Mouse (Mus musculus): ENCODE results near the gene Tnc. TPM values are rescaled to one million over a fixed set of nuclear protein-coding genes. Genes with fewer than 3 reads are reported as not detected.

Gene Tnc
- polyA plus RNA-seq (2016; fragmentation: Nextera tagmentation; extraction: Ambion mirVana): 3.2 and 5.2 TPM in 2 replicates

DNA sequence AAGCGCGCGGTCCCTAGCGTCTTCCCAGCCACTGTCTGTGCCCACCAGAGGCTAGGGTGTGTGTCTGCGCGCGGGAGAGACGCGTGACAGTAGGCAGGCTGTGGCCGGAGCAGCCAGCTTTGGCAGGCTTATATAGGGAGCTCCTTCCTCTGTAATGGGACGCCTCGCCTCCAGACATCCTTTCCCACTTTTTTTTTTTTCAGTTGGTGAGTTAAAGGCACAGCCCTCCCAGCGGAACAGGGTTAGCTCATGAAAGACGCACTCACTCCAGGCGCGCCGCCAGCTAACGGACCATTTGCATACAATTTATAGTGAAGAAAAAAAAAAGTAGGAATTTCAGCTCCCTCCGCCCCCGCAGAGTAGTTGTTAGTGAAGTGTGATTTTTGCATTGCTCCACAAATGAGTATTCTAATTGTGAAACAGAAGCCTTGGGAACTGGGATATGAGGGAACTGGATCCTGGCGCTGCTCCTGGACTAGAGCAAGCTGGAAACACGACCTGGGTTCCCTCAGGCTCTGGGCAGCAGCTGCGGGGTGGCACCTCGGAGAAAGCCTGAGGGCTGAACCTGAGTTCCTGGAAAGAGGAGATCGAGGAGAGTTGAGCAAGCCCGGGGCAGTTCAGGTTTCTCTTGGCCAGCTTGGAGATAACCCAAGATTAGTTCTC is at the start of gene Tnc:
TSS of gene Tnc (minus strand) at position 185 of the 663 bp plus-strand sequence.
- under 1% methylated on average over 26 of the region's 26 CpGs for WGBS
- peaks cover 42% of the 10 kb centered on the region for H3K27me3 ChIP-seq (ENCODE audit: low read depth, poor library complexity, severe bottlenecking)
- H3K4me3 ChIP-seq: peak within 1 kb of the TSS; percentile 51
- peaks cover 11% of the 10 kb centered on the region for H3K4me1 ChIP-seq
- DNase-seq (ENCODE audit: low spot score): peak; percentile 28
- H3K9me3 ChIP-seq (replicated peaks): no peaks in the 10 kb centered on the region
- H3K36me3 ChIP-seq: no peaks in the 10 kb centered on the region
- H3K27ac ChIP-seq (replicated peaks): no peak within 1 kb of the TSS

DNA sequence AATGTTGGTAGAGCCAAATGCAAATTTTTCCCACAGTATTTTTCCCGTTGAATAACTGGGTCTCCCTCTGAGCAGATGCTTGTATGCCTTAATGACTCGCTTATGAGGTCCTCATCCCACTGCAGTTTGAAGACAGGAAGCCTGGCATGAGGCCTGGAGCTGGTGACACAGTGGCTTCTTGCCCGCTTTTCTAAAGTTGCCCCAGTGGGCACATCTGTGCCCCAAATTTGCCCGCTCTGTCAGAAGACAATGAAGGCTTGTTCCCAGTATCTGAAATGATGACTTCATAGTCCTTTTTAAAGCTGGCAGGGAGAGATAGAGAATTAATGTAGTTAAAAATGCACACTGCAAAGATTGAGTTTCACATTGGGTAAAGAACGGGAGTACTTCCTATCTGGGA is 47.4 kb upstream of the Tnc start:
- no peak for DNase-seq (ENCODE audit: low spot score)
- Histone ChIP-seq H3K27ac (replicated peaks) (no peak overlapping the region), H3K27me3 (ENCODE audit: low read depth, poor library complexity, severe bottlenecking) (no peaks in the 10 kb centered on the region)

DNA sequence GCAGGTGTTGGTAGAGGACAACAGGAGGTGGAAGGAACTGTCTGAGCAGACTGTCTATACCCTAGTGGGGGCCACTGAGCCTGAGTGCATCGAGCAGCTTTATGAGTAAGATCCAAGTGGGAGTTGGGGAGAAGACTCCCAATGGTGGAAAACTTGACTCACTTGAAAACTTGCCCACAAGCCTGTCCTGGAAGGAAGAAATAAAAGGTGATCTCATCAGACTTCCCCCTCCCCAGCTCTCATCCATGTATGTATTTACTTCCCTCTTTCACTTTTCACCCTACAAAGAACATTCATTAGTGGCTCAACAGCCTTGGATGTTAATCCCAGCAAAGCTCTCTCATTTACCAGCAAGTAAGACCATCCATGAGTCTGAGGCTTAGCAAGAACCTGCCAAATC is 46.0 kb upstream of the Tnc start:
- Histone ChIP-seq H3K4me1 (no peaks in the 10 kb centered on the region), H3K9me3 (replicated peaks) (no peaks in the 10 kb centered on the region), H3K27ac (replicated peaks) (no peak overlapping the region), H3K36me3 (no peaks in the 10 kb centered on the region), H3K4me3 (no peak overlapping the region), H3K27me3 (ENCODE audit: low read depth, poor library complexity, severe bottlenecking) (no peaks in the 10 kb centered on the region)
- 86% methylated on average over 1 of the region's 1 CpGs for WGBS
- no peak for DNase-seq (ENCODE audit: low spot score)

More for the DNA sequence above, 47.4 kb upstream of the Tnc start:
- 93% methylated on average over 5 of the region's 5 CpGs for WGBS
- no peak overlapping the region for H3K4me3 ChIP-seq
- H3K36me3 ChIP-seq: no peaks in the 10 kb centered on the region
- no peaks in the 10 kb centered on the region for H3K9me3 ChIP-seq (replicated peaks)
- no peaks in the 10 kb centered on the region for H3K4me1 ChIP-seq

DNA sequence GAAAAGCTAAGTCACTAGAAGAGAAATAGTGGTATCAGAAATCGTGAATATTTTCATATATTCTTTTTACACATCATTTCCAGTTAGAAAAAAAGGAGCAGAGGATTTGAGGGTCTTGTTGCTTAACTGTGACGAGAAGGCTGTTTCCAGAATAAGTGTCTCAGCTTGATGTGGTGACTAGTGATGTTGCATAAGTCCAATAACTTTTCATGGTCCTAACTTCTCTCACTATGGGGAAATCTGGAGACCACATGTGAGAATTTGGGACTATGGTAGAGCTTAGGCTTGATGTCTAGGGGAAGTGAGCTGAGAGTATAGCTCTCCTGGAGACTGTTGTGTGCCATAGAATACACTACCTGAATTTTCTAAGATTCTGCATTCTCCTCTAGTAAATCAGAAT is 42.6 kb upstream of the Tnc start:
- DNase-seq (ENCODE audit: low spot score): no peak
- H3K27ac ChIP-seq (replicated peaks): no peak overlapping the region
- H3K4me1 ChIP-seq: no peaks in the 10 kb centered on the region
- WGBS: 82% methylated on average over 2 of the region's 2 CpGs
- H3K4me3 ChIP-seq: no peak overlapping the region
- H3K9me3 ChIP-seq (replicated peaks): no peaks in the 10 kb centered on the region
- H3K27me3 ChIP-seq (ENCODE audit: low read depth, poor library complexity, severe bottlenecking): no peaks in the 10 kb centered on the region
- H3K36me3 ChIP-seq: no peaks in the 10 kb centered on the region

DNA sequence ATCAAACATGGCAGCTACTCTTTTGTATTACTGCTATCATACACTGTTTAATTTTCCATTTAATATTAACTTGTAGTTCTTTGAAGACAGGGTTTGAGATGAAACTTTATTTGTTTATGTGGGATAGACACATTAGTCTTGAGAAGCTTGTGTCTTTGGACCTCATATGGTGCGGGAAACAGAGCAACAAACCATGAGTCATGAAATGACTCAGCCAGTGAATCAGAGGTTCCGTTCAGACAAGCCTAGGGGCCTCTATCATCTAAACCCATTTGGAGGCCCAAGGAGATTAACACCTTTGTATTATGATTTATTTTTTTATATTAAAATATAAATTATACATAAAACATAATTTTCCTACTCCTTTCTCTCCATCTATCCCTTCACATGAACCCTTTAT is 40.9 kb upstream of the Tnc start:
- no peak for DNase-seq (ENCODE audit: low spot score)
- no peak overlapping the region for H3K4me3 ChIP-seq
- WGBS: 95% methylated on average over 2 of the region's 2 CpGs
- H3K36me3 ChIP-seq: no peaks in the 10 kb centered on the region
- no peak overlapping the region for H3K27ac ChIP-seq (replicated peaks)
- no peaks in the 10 kb centered on the region for H3K4me1 ChIP-seq
- no peaks in the 10 kb centered on the region for H3K9me3 ChIP-seq (replicated peaks)
- H3K27me3 ChIP-seq (ENCODE audit: low read depth, poor library complexity, severe bottlenecking): no peaks in the 10 kb centered on the region

DNA sequence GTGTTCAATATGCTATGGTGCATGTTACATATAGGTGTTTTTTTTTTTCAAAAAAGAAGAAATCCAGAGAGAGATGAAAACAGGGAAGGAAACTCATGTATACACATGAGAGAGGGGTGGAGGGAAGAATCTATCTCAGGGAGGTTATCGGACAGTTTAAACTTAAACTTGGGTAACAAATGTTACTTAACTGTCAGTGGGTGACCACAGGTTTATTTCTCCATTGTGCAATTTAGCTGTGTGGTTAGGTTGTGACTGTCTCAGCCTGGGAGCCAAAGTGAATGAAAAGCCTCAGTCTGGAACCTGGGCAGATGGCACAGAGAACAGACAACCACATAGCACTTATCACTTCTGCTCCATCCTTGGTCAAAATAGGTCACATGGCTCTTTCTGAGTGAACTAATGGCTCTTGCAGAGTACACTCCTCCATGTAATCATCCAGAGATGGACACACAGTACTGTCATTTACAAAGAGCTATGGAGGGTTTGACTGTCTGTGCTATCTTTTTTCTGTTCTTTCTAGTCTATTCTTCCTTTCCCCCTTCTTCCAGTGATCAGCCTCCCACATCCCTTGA is 39.3 kb upstream of the Tnc start:
- no peaks in the 10 kb centered on the region for H3K36me3 ChIP-seq
- DNase-seq (ENCODE audit: low spot score): no peak
- H3K9me3 ChIP-seq (replicated peaks): no peaks in the 10 kb centered on the region
- H3K27me3 ChIP-seq (ENCODE audit: low read depth, poor library complexity, severe bottlenecking): no peaks in the 10 kb centered on the region
- 87% methylated on average over 1 of the region's 1 CpGs for WGBS
- no peak overlapping the region for H3K27ac ChIP-seq (replicated peaks)
- no peak overlapping the region for H3K4me3 ChIP-seq
- no peaks in the 10 kb centered on the region for H3K4me1 ChIP-seq

DNA sequence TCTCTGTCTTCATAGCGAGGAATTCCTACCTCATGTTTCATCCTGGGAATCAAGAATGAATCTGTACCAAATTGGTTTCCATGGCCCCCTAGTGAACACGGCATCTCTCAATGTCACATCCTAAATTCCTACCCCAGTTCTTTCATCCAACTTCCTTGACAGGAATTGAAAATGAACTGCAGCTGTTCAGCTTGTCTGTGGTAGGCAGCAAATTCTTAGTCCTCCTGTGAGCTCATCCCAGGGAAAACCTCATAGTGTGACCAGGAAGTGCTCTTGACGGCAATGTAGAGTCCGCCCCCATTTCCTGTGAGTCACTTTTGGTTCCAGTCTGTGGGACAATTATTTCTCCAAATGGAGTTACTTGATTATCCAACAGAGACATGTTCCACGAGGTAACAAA is 37.0 kb upstream of the Tnc start:
- H3K4me3 ChIP-seq: no peak overlapping the region
- H3K4me1 ChIP-seq: no peaks in the 10 kb centered on the region
- H3K27me3 ChIP-seq (ENCODE audit: low read depth, poor library complexity, severe bottlenecking): no peaks in the 10 kb centered on the region
- no peak for DNase-seq (ENCODE audit: low spot score)
- H3K27ac ChIP-seq (replicated peaks): no peak overlapping the region
- 73% methylated on average over 5 of the region's 5 CpGs for WGBS
- H3K36me3 ChIP-seq: no peaks in the 10 kb centered on the region
- no peaks in the 10 kb centered on the region for H3K9me3 ChIP-seq (replicated peaks)

DNA sequence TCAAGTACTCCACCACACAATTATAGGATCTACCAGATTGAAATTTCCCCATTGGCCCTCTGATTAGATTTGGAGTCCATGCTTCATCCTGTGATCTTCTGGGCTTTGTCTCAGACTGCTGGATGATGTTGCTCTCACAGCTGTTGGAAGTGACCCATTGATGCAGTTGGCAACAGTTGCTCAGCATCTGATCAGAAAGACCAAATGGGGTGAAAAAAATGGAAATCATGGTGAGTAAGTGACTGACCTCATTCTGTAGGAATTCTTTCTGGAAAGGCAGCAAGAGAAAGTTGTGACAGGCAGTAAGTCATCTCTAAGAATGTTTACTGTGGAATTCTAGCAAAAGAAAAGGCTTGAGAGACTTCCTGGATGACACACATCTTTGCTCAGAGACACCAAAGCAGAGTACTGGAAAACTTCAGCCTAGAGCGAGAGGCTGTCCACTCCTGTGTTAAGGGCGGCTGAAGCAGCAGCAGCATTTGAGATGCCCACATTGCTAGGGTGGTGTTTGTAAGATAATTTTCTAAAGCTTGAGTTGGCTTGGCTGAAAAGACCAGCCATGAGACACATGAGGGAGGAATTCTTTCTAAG is 31.3 kb upstream of the Tnc start:
- Histone ChIP-seq H3K4me3 (no peak overlapping the region), H3K9me3 (replicated peaks) (no peaks in the 10 kb centered on the region), H3K27ac (replicated peaks) (no peak overlapping the region), H3K36me3 (no peaks in the 10 kb centered on the region), H3K4me1 (no peaks in the 10 kb centered on the region), H3K27me3 (ENCODE audit: low read depth, poor library complexity, severe bottlenecking) (no peaks in the 10 kb centered on the region)
- 86% methylated on average over 2 of the region's 2 CpGs for WGBS
- DNase-seq (ENCODE audit: low spot score): no peak

DNA sequence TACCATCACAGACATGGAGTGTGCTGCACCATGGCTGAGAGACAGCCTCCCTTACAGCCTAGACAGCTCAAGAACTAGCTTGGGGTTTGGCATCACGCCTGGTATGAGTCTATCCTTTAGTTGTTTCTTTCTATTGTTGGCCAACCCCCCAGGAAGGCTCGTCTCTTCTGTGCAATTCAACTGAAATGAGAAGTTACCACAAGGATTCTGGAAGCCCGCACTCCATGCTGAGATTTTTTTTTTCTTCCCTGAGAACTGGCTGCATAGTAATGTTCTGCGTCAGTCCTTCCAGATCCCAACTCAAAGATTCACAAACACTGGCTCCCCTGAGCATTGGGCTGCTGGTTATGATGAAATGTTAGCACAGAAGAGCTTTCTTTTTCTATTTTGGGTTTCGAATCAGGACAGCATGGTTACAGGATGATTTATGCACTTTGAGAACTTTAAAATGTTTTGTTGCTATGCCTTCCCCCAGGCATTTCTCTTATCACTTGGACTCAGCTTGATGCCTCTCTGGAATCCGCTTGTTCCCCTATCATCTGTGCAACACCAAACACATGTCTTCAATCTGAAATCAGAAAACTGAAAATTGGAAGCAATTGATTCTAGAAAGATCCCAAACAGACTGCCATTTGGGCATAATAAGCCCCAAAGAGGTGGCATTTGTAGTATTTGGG is 29.7 kb upstream of the Tnc start:
- WGBS: 79% methylated on average over 6 of the region's 6 CpGs

DNA sequence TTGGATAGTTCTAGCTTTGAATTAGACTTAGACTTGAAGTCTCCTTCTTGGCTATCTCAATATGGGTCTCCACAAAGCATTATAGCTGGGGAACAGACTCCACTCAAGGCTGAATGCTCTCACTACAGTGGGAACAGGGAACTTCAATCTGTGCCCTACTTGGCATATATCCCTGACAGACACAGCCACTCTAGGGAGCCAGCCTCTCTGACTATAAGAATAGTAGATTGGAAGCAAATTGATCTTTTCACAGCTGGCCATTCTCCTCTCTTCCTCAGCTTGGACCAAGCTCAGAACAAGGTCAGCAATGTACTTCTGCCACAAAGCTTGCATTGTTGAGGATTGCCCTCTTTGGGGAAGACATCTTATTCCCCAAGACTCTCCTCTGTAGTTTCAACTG is 27.9 kb upstream of the Tnc start:
- Histone ChIP-seq H3K4me1 (no peaks in the 10 kb centered on the region), H3K27ac (replicated peaks) (no peak overlapping the region), H3K27me3 (ENCODE audit: low read depth, poor library complexity, severe bottlenecking) (no peaks in the 10 kb centered on the region), H3K4me3 (no peak overlapping the region), H3K9me3 (replicated peaks) (no peaks in the 10 kb centered on the region), H3K36me3 (no peaks in the 10 kb centered on the region)
- no peak for DNase-seq (ENCODE audit: low spot score)

More for the DNA sequence above, 29.7 kb upstream of the Tnc start:
- H3K9me3 ChIP-seq (replicated peaks): no peaks in the 10 kb centered on the region
- H3K36me3 ChIP-seq: no peaks in the 10 kb centered on the region
- no peak overlapping the region for H3K27ac ChIP-seq (replicated peaks)
- H3K4me3 ChIP-seq: no peak overlapping the region
- DNase-seq (ENCODE audit: low spot score): no peak
- no peaks in the 10 kb centered on the region for H3K27me3 ChIP-seq (ENCODE audit: low read depth, poor library complexity, severe bottlenecking)
- H3K4me1 ChIP-seq: no peaks in the 10 kb centered on the region

DNA sequence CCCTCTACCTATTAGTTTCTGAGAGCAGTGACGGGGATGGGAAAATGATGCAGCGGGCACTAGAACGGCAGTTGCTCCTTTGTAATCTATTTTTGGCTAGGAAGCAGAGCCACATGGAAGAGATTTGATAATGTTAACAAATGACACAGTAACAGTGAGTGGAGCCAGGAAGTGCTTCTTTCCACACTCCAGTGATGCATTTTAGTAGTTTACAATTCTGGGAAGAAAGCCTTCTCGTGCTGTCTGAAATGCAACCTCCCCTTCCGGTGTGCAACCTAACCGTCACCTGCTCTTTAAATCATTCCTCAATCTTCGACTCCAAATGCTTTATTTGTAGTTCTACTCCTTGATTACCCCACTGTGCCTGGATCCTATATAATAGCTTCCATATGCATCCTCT is 20.6 kb upstream of the Tnc start:
- no peaks in the 10 kb centered on the region for H3K27me3 ChIP-seq (ENCODE audit: low read depth, poor library complexity, severe bottlenecking)
- DNase-seq (ENCODE audit: low spot score): no peak
- 89% methylated on average over 7 of the region's 7 CpGs for WGBS

DNA sequence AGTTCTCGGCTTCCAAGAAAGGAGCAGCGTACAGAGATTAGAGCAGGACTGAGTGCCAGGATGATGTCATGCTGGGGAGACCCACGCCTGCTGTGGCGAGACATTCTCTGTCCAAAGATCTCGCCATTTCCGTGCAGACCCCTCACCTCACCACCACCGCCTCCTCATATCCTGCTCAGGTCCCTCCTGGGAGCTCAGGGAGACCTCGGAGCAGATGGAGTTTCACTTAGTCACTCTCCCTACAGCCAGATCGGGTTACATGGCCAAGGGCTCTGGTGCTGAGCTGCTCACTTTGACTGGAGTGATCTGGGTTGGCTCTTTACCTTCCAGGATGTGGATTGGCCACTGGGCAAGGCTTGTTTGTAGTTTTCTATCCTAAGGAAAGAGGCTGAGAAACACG is 18.5 kb upstream of the Tnc start:
- peaks cover 8% of the 10 kb centered on the region for H3K4me1 ChIP-seq
- 0 out of 2 replicates have a peak overlapping the region, but pooled peaks have one; percentile 33 for H3K27ac ChIP-seq (replicated peaks)
- no peaks in the 10 kb centered on the region for H3K27me3 ChIP-seq (ENCODE audit: low read depth, poor library complexity, severe bottlenecking)
- no peaks in the 10 kb centered on the region for H3K36me3 ChIP-seq
- no peak overlapping the region for H3K4me3 ChIP-seq
- H3K9me3 ChIP-seq (replicated peaks): no peaks in the 10 kb centered on the region
- WGBS: 59% methylated on average over 10 of the region's 10 CpGs
- no peak for DNase-seq (ENCODE audit: low spot score)

More for the DNA sequence above, 20.6 kb upstream of the Tnc start:
- no peak overlapping the region for H3K4me3 ChIP-seq
- H3K27ac ChIP-seq (replicated peaks): no peak overlapping the region
- H3K9me3 ChIP-seq (replicated peaks): no peaks in the 10 kb centered on the region
- H3K4me1 ChIP-seq: peaks cover 8% of the 10 kb centered on the region
- H3K36me3 ChIP-seq: no peaks in the 10 kb centered on the region

DNA sequence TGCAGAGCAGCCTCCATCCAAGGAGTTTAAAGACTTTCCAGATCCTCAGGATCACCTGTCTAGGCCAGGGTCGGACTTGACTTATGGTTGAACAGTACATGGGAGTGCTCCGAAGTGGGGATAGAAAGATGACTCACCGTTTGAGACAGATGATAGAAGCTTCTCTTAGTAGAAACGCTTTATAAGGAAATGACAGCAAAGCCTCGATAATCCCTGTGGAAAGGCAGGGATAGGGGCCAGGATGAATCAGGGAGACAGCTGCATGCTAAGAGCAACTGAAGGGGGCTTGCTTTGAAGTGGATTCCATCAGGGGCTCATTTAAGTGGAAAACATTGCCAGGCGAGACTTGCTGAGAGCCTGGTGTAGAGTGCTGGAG is 12.0 kb upstream of the Tnc start:
- H3K4me3 ChIP-seq: no peak overlapping the region
- H3K9me3 ChIP-seq (replicated peaks): no peaks in the 10 kb centered on the region
- H3K4me1 ChIP-seq: peaks cover 12% of the 10 kb centered on the region
- no peak overlapping the region for H3K27ac ChIP-seq (replicated peaks)
- DNase-seq (ENCODE audit: low spot score): no peak
- 53% methylated on average over 6 of the region's 6 CpGs for WGBS
- no peaks in the 10 kb centered on the region for H3K27me3 ChIP-seq (ENCODE audit: low read depth, poor library complexity, severe bottlenecking)
- H3K36me3 ChIP-seq: no peaks in the 10 kb centered on the region
